Mouse (Mus musculus): ENCODE results near the gene Btrc.

GRCm38 (mm10) chr19:45549948-45550347 is 186.4 kb downstream of the Btrc start:
- TF ChIP-seq CTCF (IDR thresholded peaks at IDR 0.05; ENCODE audit: borderline replicate concordance, insufficient read depth, low read depth, low read length) (no peak), POLR2A (IDR thresholded peaks at IDR 0.05; ENCODE audit: borderline replicate concordance, insufficient read depth, low read length) (no peak)

All from cerebellum, adult 2 months (tissue).